Mouse (Mus musculus) spleen, postnatal 36 days (tissue): ENCODE data around the gene Slc35f2.

Experiments used
- DNase-seq, 2 experiments: peaks; one replicate each; pipeline ENCODE4 v3.0.0; 2022; ENCODE audit warnings: low spot score in 2 of 2, mixed read lengths in 1 of 2

Slc35f2 gene

GRCm38 (mm10) chr9:53829081-53829865, 57.9 kb downstream of the Slc35f2 start:
- DNase-seq, result no peak

- DNase-seq, result no peak
Measured at GRCm38 (mm10) chr9:53829866-53830209, 58.5 kb downstream of the Slc35f2 start.

- DNase-seq, result no peak
Measured at GRCm38 (mm10) chr9:53835039-53835438, 63.7 kb downstream of the Slc35f2 start.

GRCm38 (mm10) chr9:53835976-53836375, 64.6 kb downstream of the Slc35f2 start:
- no peak for DNase-seq

- DNase-seq, result no peak
Measured at GRCm38 (mm10) chr9:53838816-53839215, 67.5 kb downstream of the Slc35f2 start.

- no peak for DNase-seq
Measured at GRCm38 (mm10) chr9:53848548-53848947, 77.2 kb downstream of the Slc35f2 start.

GRCm38 (mm10) chr9:53849864-53850263, 78.5 kb downstream of the Slc35f2 start, which contains the start of gene Sln:
TSS of gene Sln (plus strand) at chr9:53850164.
- DNase-seq, result no peak

- DNase-seq, result no peak
Measured at GRCm38 (mm10) chr9:53852158-53852557, 80.8 kb downstream of the Slc35f2 start.

- no peak for DNase-seq
Measured at GRCm38 (mm10) chr9:53853672-53854071, 82.3 kb downstream of the Slc35f2 start.

GRCm38 (mm10) chr9:53854525-53854924, 83.2 kb downstream of the Slc35f2 start:
- DNase-seq, result no peak

GRCm38 (mm10) chr9:53857864-53858263, 86.5 kb downstream of the Slc35f2 start:
- DNase-seq, result no peak
